Mouse (Mus musculus): ENCODE measurements around the gene Pmel.
"Not testable (repeated sequence)": the region's sequence is repeated elsewhere in the genome, so short reads cannot be mapped to it uniquely, and the experiment has no call there.

Pmel gene

GRCm38 (mm10) chr10:128702328-128703007 lies 1.5 kb upstream of the Pmel start:
- DNase-seq (ENCODE audit: low spot score in 2 of 2): no peak

- DNase-seq (ENCODE audit: low spot score in 2 of 2): peak; percentile 92 to 94
These were observed 709 bp downstream of the Pmel start, which contains the start of gene Cdk2 for GRCm38 (mm10) chr10:128704491-128705316. Gene Cdk2 (minus strand): TSS chr10:128705031.

GRCm38 (mm10) chr10:128705317-128705693 lies 1.3 kb downstream of the Pmel start:
- DNase-seq (ENCODE audit: low spot score in 2 of 2): no peak

- not testable (repeated sequence) for DNase-seq (ENCODE audit: low spot score in 2 of 2)
These were observed 7.3 kb downstream of the Pmel start for GRCm38 (mm10) chr10:128711318-128711717.

GRCm38 (mm10) chr10:128715559-128716537 lies 11.9 kb downstream of the Pmel start:
- no peak for DNase-seq (ENCODE audit: low spot score in 2 of 2)

GRCm38 (mm10) chr10:128725466-128725865 lies 21.5 kb downstream of the Pmel start:
- not testable (repeated sequence) for DNase-seq (ENCODE audit: low spot score in 2 of 2)

GRCm38 (mm10) chr10:128728059-128728458 lies 24.1 kb downstream of the Pmel start:
- DNase-seq (ENCODE audit: low spot score in 2 of 2): no peak

- peak; percentile 54 to 61 for DNase-seq (ENCODE audit: low spot score in 2 of 2)
These were observed 27.0 kb downstream of the Pmel start for GRCm38 (mm10) chr10:128731002-128731433.

GRCm38 (mm10) chr10:128731992-128732391 lies 28.0 kb downstream of the Pmel start:
- DNase-seq (ENCODE audit: low spot score in 2 of 2): no peak

GRCm38 (mm10) chr10:128737435-128737834 lies 33.4 kb downstream of the Pmel start:
- DNase-seq (ENCODE audit: low spot score in 2 of 2): no peak

- DNase-seq (ENCODE audit: low spot score in 2 of 2): no peak
These were observed 36.3 kb downstream of the Pmel start for GRCm38 (mm10) chr10:128740296-128740695.

GRCm38 (mm10) chr10:128742616-128743015 lies 38.6 kb downstream of the Pmel start:
- peak; percentile 35 to 39 for DNase-seq (ENCODE audit: low spot score in 2 of 2)

GRCm38 (mm10) chr10:128743235-128743634 lies 39.2 kb downstream of the Pmel start:
- DNase-seq (ENCODE audit: low spot score in 2 of 2): no peak

- peak; percentile 66 to 70 for DNase-seq (ENCODE audit: low spot score in 2 of 2)
These were observed 39.8 kb downstream of the Pmel start for GRCm38 (mm10) chr10:128743791-128744191.

- DNase-seq (ENCODE audit: low spot score in 2 of 2): no peak
These were observed 40.2 kb downstream of the Pmel start for GRCm38 (mm10) chr10:128744211-128744610.

- peak in 1 of 2 experiments; percentile 13 for DNase-seq (ENCODE audit: low spot score in 2 of 2)
These were observed 40.9 kb downstream of the Pmel start, which contains the start of gene Dgka for GRCm38 (mm10) chr10:128744680-128745601. Gene Dgka (minus strand): TSS chr10:128744855.

GRCm38 (mm10) chr10:128745946-128746613 lies 42.1 kb downstream of the Pmel start:
- DNase-seq (ENCODE audit: low spot score in 2 of 2): no peak

- no peak for DNase-seq (ENCODE audit: low spot score in 2 of 2)
These were observed 43.1 kb downstream of the Pmel start for GRCm38 (mm10) chr10:128746972-128747645.

GRCm38 (mm10) chr10:128747646-128748251 lies 43.8 kb downstream of the Pmel start, which contains the start of gene Pym1:
Gene Pym1 (plus strand): TSS chr10:128747889.
- DNase-seq (ENCODE audit: low spot score in 2 of 2): peak; percentile 80 to 90

Data from urinary bladder, postnatal 36 days (tissue).